Mouse (Mus musculus): ENCODE data around the gene Tifa. TPM values are rescaled to one million over a fixed set of nuclear protein-coding genes. Genes with fewer than 3 reads are reported as not detected.

The Tifa gene
- polyA plus RNA-seq, 1 experiment, result 0.54 TPM

DNA sequence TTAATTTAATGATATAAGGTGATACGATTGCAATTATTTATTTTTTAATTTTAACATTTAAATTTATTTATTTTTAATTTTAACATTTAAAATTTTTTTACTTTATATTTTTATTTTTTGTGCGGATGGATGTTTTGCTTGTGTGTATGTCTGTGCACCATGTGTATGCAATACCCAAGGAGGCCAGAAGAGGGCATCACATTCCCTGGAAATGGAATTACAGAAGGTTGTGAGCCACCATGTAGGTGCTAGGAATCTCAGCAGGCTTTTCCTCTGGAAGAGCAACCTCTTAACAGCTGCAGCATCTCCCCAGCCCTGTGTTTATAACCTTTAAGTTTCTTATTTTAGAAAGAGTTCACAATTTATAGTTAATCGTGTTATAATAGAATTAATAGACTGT is 6.2 kb downstream of the Tifa start:
- Histone ChIP-seq H3K27me3 (ENCODE audit: control insufficient read depth, insufficient read depth, low read length, poor library complexity, severe bottlenecking) (peaks cover 4% of the 10 kb centered on the region), H3K36me3 (ENCODE audit: control insufficient read depth, insufficient read depth, low read length, poor library complexity, severe bottlenecking) (no peaks in the 10 kb centered on the region), H3K27ac (ENCODE audit: insufficient read depth, low read length) (no peak overlapping the region), H3K9me3 (replicated peaks; ENCODE audit: control insufficient read depth, insufficient read depth, low read length, poor library complexity, severe bottlenecking) (no peaks in the 10 kb centered on the region), H3K4me1 (ENCODE audit: control insufficient read depth, insufficient read depth, low read length) (no peaks in the 10 kb centered on the region), H3K9ac (ENCODE audit: low read depth, poor library complexity, severe bottlenecking) (no peak overlapping the region), H3K4me3 (ENCODE audit: low read depth, low read length) (no peak overlapping the region)
- TF ChIP-seq POLR2A (IDR thresholded peaks at IDR 0.05; ENCODE audit: insufficient read depth, low read length) (no peak), EP300 (IDR thresholded peaks at IDR 0.05; ENCODE audit: insufficient read depth, low read depth, low read length) (no peak), CTCF (IDR thresholded peaks at IDR 0.05; ENCODE audit: low read depth, low read length) (no peak)

DNA sequence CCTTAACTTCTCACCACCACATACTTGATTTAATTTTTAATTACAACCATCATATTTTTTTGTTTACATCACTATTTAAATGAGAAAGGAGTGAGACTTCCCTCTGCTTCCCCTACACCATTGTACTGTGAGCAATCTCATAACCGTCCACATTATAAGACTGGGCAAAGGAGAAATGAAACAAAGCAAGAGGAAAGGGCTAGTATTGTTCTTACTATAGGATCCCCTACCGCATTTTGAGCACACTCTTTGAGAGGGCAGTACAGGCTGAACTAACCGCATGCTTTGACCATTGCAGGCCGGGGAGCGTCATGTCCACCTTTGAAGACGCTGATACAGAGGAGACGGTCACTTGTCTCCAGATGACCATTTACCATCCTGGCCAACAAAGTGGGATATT is 6.7 kb downstream of the Tifa start:
- H3K9me3 ChIP-seq (replicated peaks; ENCODE audit: control insufficient read depth, insufficient read depth, low read length, poor library complexity, severe bottlenecking), result no peaks in the 10 kb centered on the region

DNA sequence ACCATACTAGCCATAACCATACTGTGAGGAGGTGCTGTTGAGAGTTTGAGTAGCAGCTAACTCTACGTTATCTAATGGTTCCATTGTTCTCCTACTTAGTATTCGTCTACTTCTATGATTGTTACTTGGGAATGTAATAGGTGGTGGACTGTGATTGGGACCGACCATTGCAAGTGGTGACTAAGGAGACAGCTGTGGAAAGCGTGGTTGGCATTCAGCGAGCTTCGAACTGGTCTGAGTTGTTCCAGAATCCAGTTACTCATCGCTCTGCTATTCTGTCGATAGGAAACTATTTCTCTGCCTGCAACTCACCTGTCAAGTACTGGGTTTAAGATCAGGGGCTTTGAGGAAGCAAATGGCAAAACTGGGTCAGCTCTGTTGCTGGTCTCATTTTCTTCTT is 11.6 kb downstream of the Tifa start:
- H3K4me3 ChIP-seq (ENCODE audit: low read depth, low read length), result no peak overlapping the region
- no peaks in the 10 kb centered on the region for H3K4me1 ChIP-seq (ENCODE audit: control insufficient read depth, insufficient read depth, low read length)
- no peaks in the 10 kb centered on the region; the same call in 1 of the 2 replicates for H3K27me3 ChIP-seq (ENCODE audit: control insufficient read depth, insufficient read depth, low read length, poor library complexity, severe bottlenecking)
- no peak overlapping the region for H3K27ac ChIP-seq (ENCODE audit: insufficient read depth, low read length)
- no peaks in the 10 kb centered on the region for H3K36me3 ChIP-seq (ENCODE audit: control insufficient read depth, insufficient read depth, low read length, poor library complexity, severe bottlenecking)
- H3K9me3 ChIP-seq (replicated peaks; ENCODE audit: control insufficient read depth, insufficient read depth, low read length, poor library complexity, severe bottlenecking), result no peaks in the 10 kb centered on the region
- no peak for TF ChIP-seq EP300 (IDR thresholded peaks at IDR 0.05; ENCODE audit: insufficient read depth, low read depth, low read length)
- no peak for TF ChIP-seq CTCF (IDR thresholded peaks at IDR 0.05; ENCODE audit: low read depth, low read length)
- no peak for TF ChIP-seq POLR2A (IDR thresholded peaks at IDR 0.05; ENCODE audit: insufficient read depth, low read length)
- no peak overlapping the region for H3K9ac ChIP-seq (ENCODE audit: low read depth, poor library complexity, severe bottlenecking)

More for the DNA sequence above, 6.7 kb downstream of the Tifa start:
- TF ChIP-seq CTCF (IDR thresholded peaks at IDR 0.05; ENCODE audit: low read depth, low read length), result no peak
- TF ChIP-seq EP300 (IDR thresholded peaks at IDR 0.05; ENCODE audit: insufficient read depth, low read depth, low read length), result no peak
- no peak for TF ChIP-seq POLR2A (IDR thresholded peaks at IDR 0.05; ENCODE audit: insufficient read depth, low read length)
- Histone ChIP-seq H3K9ac (ENCODE audit: low read depth, poor library complexity, severe bottlenecking) (no peak overlapping the region), H3K4me1 (ENCODE audit: control insufficient read depth, insufficient read depth, low read length) (no peaks in the 10 kb centered on the region), H3K27me3 (ENCODE audit: control insufficient read depth, insufficient read depth, low read length, poor library complexity, severe bottlenecking) (no peaks in the 10 kb centered on the region; the same call in 1 of the 2 replicates), H3K27ac (ENCODE audit: insufficient read depth, low read length) (no peak overlapping the region), H3K36me3 (ENCODE audit: control insufficient read depth, insufficient read depth, low read length, poor library complexity, severe bottlenecking) (no peaks in the 10 kb centered on the region), H3K4me3 (ENCODE audit: low read depth, low read length) (no peak overlapping the region)

DNA sequence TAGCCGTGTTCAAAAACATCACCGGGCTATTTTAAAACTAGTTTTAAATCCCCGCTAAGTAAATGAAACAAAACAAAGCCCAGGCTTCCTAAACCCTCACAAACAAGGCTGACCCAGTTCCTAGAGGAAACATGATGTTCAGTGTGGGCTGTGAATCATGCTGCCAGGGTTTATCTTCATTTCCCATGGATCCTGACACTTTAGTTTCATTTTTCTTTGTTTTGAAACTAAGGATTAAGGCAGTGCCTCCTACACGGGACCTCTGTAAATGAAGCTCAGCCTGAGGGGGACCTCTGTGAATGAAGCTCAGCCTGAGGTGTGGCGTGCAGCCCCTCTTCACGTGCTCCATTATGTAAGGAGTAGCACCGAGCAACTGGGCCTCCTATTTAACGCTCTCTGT is 13.2 kb downstream of the Tifa start:
- Histone ChIP-seq H3K9me3 (replicated peaks; ENCODE audit: control insufficient read depth, insufficient read depth, low read length, poor library complexity, severe bottlenecking) (no peaks in the 10 kb centered on the region), H3K27ac (ENCODE audit: insufficient read depth, low read length) (no peak overlapping the region), H3K4me3 (ENCODE audit: low read depth, low read length) (no peak overlapping the region), H3K27me3 (ENCODE audit: control insufficient read depth, insufficient read depth, low read length, poor library complexity, severe bottlenecking) (no peaks in the 10 kb centered on the region), H3K9ac (ENCODE audit: low read depth, poor library complexity, severe bottlenecking) (no peak overlapping the region), H3K36me3 (ENCODE audit: control insufficient read depth, insufficient read depth, low read length, poor library complexity, severe bottlenecking) (peaks cover under 1% of the 10 kb centered on the region; the same call in 1 of the 2 replicates), H3K4me1 (ENCODE audit: control insufficient read depth, insufficient read depth, low read length) (no peaks in the 10 kb centered on the region)
- TF ChIP-seq POLR2A (IDR thresholded peaks at IDR 0.05; ENCODE audit: insufficient read depth, low read length), result no peak
- no peak for TF ChIP-seq CTCF (IDR thresholded peaks at IDR 0.05; ENCODE audit: low read depth, low read length)
- TF ChIP-seq EP300 (IDR thresholded peaks at IDR 0.05; ENCODE audit: insufficient read depth, low read depth, low read length), result no peak

DNA sequence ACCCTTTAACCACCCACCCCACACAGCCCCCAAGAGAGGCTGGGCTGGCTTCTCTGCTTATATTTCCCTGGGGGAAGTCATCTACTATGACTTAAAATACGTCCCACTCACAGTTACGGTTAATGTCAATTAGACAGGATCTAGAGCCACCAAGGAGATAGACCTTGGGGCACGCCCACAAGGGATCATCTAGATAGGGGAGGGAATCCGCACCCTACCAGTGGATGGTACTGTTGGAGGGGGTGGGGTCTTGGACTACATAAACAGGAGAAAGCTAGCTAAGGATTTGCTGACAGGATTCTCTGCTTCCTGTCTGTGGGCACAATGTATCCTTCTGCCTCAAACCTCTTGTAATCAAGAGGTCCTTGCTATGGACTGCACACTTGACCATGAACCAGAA is 14.8 kb downstream of the Tifa start:
- no peaks in the 10 kb centered on the region for H3K4me1 ChIP-seq (ENCODE audit: control insufficient read depth, insufficient read depth, low read length)
- no peak overlapping the region for H3K9ac ChIP-seq (ENCODE audit: low read depth, poor library complexity, severe bottlenecking)
- no peaks in the 10 kb centered on the region for H3K27me3 ChIP-seq (ENCODE audit: control insufficient read depth, insufficient read depth, low read length, poor library complexity, severe bottlenecking)
- no peak overlapping the region for H3K27ac ChIP-seq (ENCODE audit: insufficient read depth, low read length)
- no peaks in the 10 kb centered on the region for H3K9me3 ChIP-seq (replicated peaks; ENCODE audit: control insufficient read depth, insufficient read depth, low read length, poor library complexity, severe bottlenecking)
- H3K36me3 ChIP-seq (ENCODE audit: control insufficient read depth, insufficient read depth, low read length, poor library complexity, severe bottlenecking), result peaks cover 10% of the 10 kb centered on the region
- TF ChIP-seq POLR2A (IDR thresholded peaks at IDR 0.05; ENCODE audit: insufficient read depth, low read length) (no peak), CTCF (IDR thresholded peaks at IDR 0.05; ENCODE audit: low read depth, low read length) (no peak), EP300 (IDR thresholded peaks at IDR 0.05; ENCODE audit: insufficient read depth, low read depth, low read length) (no peak)
- H3K4me3 ChIP-seq (ENCODE audit: low read depth, low read length), result no peak overlapping the region

DNA sequence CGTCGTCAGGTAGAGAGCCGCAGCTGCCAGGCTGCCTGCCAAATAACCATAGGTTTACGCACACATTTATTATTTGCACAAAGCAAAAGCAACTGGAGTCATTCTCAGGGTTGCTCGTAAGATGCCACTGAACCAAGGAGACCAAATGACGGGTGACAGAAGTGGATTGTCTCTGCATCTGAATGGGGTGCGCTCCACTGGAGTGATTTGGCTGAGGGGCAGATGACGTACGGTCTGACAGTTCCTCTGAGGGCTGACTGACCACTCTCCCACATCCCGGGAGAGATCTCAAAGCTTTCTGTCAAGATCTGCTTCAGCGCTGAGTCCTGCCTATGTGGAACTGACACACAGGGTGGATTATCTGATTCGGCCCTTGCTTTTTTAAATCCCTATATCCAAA is 15.5 kb downstream of the Tifa start:
- Histone ChIP-seq H3K4me1 (ENCODE audit: control insufficient read depth, insufficient read depth, low read length) (no peaks in the 10 kb centered on the region), H3K36me3 (ENCODE audit: control insufficient read depth, insufficient read depth, low read length, poor library complexity, severe bottlenecking) (peaks cover 15% of the 10 kb centered on the region), H3K9me3 (replicated peaks; ENCODE audit: control insufficient read depth, insufficient read depth, low read length, poor library complexity, severe bottlenecking) (no peaks in the 10 kb centered on the region), H3K9ac (ENCODE audit: low read depth, poor library complexity, severe bottlenecking) (no peak overlapping the region), H3K27me3 (ENCODE audit: control insufficient read depth, insufficient read depth, low read length, poor library complexity, severe bottlenecking) (no peaks in the 10 kb centered on the region), H3K27ac (ENCODE audit: insufficient read depth, low read length) (no peak overlapping the region), H3K4me3 (ENCODE audit: low read depth, low read length) (no peak overlapping the region)
- TF ChIP-seq EP300 (IDR thresholded peaks at IDR 0.05; ENCODE audit: insufficient read depth, low read depth, low read length), result no peak
- TF ChIP-seq CTCF (IDR thresholded peaks at IDR 0.05; ENCODE audit: low read depth, low read length), result no peak
- no peak for TF ChIP-seq POLR2A (IDR thresholded peaks at IDR 0.05; ENCODE audit: insufficient read depth, low read length)
